Mouse (Mus musculus) left cerebral cortex, adult 9 months (tissue): ENCODE results near the gene Zswim8.

ENCODE experiments used
- DNase-seq, 2 experiments: peaks; one replicate each; pipeline ENCODE4 v3.0.0; 2022; ENCODE audit warnings: low spot score in 2 of 2

Zswim8 gene

GRCm38 (mm10) chr14:20707201-20708190 lies at the start of gene Zswim8:
Zswim8 (plus strand) TSS chr14:20707552.
- DNase-seq: peak; percentile 74 to 89

- peak in 1 of 2 experiments; percentile 71 for DNase-seq
These were observed 49.0 kb upstream of the Zswim8 start for GRCm38 (mm10) chr14:20658326-20658725.

- no peak for DNase-seq
These were observed 48.5 kb upstream of the Zswim8 start for GRCm38 (mm10) chr14:20658902-20659301.

GRCm38 (mm10) chr14:20659687-20660086 lies 47.7 kb upstream of the Zswim8 start:
- no peak for DNase-seq

- DNase-seq: peak; percentile 90 to 97
These were observed 46.3 kb upstream of the Zswim8 start for GRCm38 (mm10) chr14:20660827-20661660.

- no peak for DNase-seq
These were observed 45.6 kb upstream of the Zswim8 start for GRCm38 (mm10) chr14:20661661-20662331.

- no peak for DNase-seq
These were observed 44.6 kb upstream of the Zswim8 start for GRCm38 (mm10) chr14:20662740-20663139.

DNA sequence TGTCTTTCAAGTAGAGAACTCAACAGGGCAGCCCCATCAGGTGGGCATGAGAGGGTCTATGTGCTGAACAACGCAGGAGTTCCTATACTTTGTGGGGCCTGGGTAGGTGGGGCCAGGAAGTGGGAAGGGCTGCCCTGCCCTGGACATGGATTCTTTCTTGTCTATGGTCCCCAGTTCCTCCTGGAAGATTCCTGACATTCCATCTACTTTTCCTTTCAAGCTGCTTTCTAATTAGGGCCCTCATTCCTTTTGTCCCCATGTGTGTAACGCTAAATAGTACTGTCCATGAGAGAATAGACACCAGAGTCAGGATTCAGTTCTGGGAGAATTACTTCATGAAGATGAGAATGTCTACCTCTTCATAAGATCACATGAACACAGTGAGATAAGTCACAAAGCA lies 43.8 kb upstream of the Zswim8 start:
- no peak for DNase-seq

GRCm38 (mm10) chr14:20664436-20664835 lies 42.9 kb upstream of the Zswim8 start:
- DNase-seq: no peak

- DNase-seq: no peak
These were observed 39.9 kb upstream of the Zswim8 start for GRCm38 (mm10) chr14:20667469-20667868.

DNA sequence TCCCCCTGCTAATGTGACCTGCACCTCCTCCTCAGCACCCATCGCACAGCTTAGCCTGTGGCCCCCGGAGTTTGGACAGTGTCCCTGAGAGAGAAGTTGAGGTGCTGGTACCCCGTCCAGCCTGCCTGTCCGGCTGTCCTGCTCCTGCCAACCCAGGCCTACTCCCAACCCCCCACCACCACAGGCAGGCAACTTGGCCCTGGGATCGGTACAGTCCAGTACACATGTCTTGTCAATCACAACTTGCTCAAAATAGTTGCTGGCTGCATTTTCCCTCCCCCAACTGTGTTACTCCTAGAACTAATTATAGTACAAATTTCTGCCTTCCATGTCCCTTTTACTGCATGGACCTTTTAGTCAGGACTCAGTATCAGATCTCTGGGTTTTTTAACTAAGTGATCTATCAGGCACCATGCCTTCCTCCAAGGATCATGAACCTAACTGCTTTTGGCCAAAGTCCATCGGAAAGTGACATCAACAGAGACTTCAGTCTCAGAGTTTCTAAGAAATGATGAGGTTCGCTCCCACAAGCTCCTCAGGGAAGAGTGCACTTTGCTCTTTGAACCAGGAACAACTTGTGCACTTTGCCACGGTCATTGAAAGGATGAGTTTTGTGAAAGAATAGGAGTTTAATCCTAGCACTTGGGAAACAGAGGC lies 39.1 kb upstream of the Zswim8 start, which contains the start of gene Synpo2l:
Gene Synpo2l (minus strand): TSS at position 201 of the 657 bp plus-strand sequence.
- no peak for DNase-seq

- DNase-seq: no peak
These were observed 34.4 kb upstream of the Zswim8 start for GRCm38 (mm10) chr14:20672990-20673389.

DNA sequence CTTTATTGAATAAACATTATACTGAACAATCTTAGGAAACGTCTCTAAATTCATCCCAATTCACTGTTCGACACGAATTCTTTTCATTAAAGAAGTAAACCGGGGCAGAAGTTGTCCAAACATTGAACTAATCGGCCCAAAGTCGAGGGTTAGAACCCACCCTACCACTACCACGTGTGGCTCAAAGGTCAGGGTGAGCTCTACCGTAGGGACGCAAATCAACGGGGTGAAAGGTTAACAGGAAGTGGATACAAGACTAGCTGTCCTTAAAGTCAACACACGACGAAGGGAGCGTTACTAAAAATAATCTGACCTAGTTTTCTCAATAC lies 33.7 kb upstream of the Zswim8 start:
- DNase-seq: peak in 1 of 2 experiments; percentile 76

DNA sequence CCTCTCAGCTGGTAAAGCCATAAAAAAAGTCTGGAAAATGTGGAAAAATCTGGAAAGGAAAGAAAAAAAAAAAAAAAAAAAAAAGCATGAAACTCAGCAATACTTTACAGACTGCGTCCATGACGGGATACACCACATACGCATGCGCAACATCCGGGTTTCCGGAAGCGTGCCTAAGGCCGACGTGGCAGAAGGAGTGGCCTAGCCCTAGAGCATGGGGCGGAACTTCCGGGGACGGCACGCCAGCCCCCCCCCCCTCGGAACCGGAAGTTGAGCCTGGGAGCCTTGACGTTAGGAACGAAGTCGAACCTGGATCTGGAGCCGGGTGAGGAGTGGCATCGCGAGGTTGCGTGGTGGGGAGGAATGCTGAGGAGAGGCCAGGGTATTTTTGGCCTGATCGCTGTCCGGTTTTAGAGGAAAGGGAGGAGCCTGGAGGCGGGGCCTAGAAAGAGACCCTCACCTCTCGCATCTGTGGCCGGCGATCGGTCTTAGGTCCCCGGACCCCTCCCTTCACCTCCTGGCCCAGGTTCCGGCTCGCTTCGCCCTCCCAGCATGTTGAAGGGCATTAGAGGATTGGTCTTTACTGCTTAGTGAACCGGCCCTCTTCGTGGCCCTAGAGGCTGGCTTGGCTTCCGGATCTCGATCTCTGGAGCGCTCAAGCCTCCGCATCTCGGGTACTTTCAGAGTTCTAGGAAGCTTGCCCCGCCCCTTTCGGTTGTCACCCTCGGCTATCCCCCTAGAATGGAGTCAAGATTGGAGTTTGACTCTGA lies 33.1 kb upstream of the Zswim8 start, which contains the start of gene Sec24c:
Gene Sec24c (plus strand): TSS at position 245 of the 770 bp plus-strand sequence.
- peak; percentile 90 to 94 for DNase-seq

DNA sequence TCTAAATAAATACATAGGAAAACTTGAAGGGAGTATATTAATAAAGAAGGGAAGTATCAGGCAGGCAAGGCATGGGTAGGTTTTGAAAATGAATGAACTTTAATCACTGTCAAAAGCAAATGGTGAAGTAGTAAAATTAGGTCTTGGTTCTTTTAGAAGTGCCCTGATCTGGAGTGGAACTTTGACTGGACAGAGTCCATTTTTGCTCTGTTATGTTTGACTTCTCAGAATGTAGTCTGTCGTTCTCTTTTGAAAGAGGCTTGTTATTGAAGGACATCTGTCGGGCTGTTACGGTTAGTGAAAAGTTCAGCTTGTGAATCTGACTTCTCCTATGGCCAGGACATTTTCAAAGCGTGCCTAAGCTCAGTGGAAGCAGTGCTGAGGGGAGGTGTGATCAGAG lies 29.4 kb upstream of the Zswim8 start:
- no peak for DNase-seq

DNA sequence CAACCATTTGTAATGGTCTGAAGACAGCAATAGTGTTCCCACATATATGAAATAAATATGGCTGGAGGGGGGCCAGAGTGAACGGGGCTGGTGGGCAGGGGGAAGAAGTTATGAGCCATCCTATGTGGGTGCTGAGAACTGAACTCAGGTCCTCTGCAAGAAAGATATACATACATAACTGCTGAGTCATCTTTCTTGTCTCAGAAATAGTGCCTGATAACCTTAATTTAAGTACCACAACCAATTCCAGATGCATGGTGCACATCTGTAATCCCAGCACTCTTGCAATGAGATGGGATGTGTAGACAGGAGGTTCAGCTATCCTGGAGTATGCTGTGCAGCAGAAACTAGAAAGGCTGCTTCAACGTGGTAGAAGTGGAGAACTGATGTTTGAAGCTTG lies 25.6 kb upstream of the Zswim8 start:
- DNase-seq: no peak

- DNase-seq: no peak
These were observed 24.9 kb upstream of the Zswim8 start for GRCm38 (mm10) chr14:20682498-20682897.

GRCm38 (mm10) chr14:20686576-20686975 lies 20.8 kb upstream of the Zswim8 start:
- peak in 1 of 2 experiments; percentile 40 for DNase-seq

DNA sequence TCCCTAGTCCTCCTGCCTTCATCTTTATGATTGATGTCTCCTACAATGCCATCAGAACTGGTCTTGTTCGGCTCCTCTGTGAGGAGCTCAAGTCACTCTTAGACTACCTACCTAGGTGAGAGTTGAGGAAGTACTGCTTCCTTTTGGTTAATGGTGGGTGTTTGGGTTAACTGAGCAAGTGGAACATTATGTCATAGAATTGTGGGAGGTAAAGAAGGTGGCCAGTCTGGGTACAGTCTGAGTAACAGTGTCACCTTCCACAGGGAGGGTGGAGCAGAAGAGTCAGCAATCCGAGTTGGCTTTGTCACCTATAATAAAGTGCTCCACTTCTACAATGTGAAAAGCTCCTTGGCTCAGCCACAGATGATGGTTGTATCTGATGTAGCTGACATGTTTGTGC lies 18.3 kb upstream of the Zswim8 start:
- no peak for DNase-seq

GRCm38 (mm10) chr14:20691772-20692171 lies 15.6 kb upstream of the Zswim8 start:
- no peak for DNase-seq
